Mouse (Mus musculus) stomach, adult 2 months (tissue): ENCODE measurements around the gene Phf11b. TPM values are rescaled to one million over a fixed set of nuclear protein-coding genes. Genes with fewer than 3 reads are reported as not detected.

Experiments used
- polyA plus RNA-seq: library from polyadenylated mRNA; depleted of rRNA; stranded (reverse); fragments of >200 nt; gene quantifications from 2 replicates; pipeline ENCODE4 v1.2.3, GENCODE M21; 2012; rRNA removed

The Phf11b gene
- 0.05 TPM in 1 of 2 replicates, not detected in the other for polyA plus RNA-seq

GRCm38 (mm10) chr14:59341189-59341588 lies at the start of gene Phf11b:
Gene Phf11b, minus strand, starts transcription at chr14:59341351.

GRCm38 (mm10) chr14:59365244-59365644 lies 24.1 kb upstream of the Phf11b start, which contains the start of gene Phf11d:
Gene Phf11d, minus strand, starts transcription at chr14:59365470.

GRCm38 (mm10) chr14:59297391-59297790 lies 43.8 kb downstream of the Phf11b start, which contains the start of gene Phf11a:
Gene Phf11a, minus strand, starts transcription at chr14:59297522.

Other genes with a start within 250 kb of the Phf11b start
- gene 1700129C05Rik, start 198.5 kb downstream of the Phf11b start, polyA plus RNA-seq: not detected in 2 replicates
- not detected in 2 replicates for gene Gm5142, start 162.6 kb downstream of the Phf11b start, polyA plus RNA-seq
- 4.5 and 6.6 TPM in 2 replicates for gene Rcbtb1, start 140.1 kb downstream of the Phf11b start, polyA plus RNA-seq
- not detected in 2 replicates for gene Gm6904, start 81.1 kb downstream of the Phf11b start, polyA plus RNA-seq
- gene Phf11a, start 43.8 kb downstream of the Phf11b start, polyA plus RNA-seq: 0.05 and 0.15 TPM in 2 replicates
- gene Phf11d, start 24.1 kb upstream of the Phf11b start, polyA plus RNA-seq: 1.6 and 1.8 TPM in 2 replicates
- gene Phf11c, start 54.0 kb upstream of the Phf11b start, polyA plus RNA-seq: 0.02 and 0.04 TPM in 2 replicates
- 2.6 and 3.1 TPM in 2 replicates for gene Setdb2, start 99.5 kb upstream of the Phf11b start, polyA plus RNA-seq
- 2.8 and 3.4 TPM in 2 replicates for gene Cab39l, start 99.6 kb upstream of the Phf11b start, polyA plus RNA-seq